Mouse (Mus musculus) kidney, adult 18-20 months (tissue): Measurements from ENCODE around the gene Clspn.

Experiments used
- DNase-seq: peaks from one replicate; pipeline ENCODE4 v3.0.0; 2021

Gene Clspn

DNA sequence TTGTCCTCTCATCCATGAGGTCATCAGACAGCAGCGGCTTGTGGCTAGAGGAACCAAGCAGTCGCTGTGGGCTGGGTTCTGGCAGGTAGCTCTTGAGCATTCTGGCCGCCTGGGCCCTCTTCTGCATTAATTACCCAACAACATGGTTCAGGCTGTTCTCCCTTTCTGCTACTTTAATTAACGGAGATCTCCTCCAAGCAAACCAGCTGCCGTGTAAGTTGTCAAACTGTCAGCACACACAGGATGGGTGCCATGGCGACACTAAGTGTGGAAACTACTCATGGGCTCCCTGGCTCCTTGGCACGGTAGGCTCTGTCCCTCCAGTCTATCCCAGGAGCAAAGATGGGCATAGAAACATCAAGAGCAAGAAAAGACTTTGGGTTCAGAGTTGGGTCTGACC lies 82.6 kb downstream of the Clspn start:
- DNase-seq = no peak

DNA sequence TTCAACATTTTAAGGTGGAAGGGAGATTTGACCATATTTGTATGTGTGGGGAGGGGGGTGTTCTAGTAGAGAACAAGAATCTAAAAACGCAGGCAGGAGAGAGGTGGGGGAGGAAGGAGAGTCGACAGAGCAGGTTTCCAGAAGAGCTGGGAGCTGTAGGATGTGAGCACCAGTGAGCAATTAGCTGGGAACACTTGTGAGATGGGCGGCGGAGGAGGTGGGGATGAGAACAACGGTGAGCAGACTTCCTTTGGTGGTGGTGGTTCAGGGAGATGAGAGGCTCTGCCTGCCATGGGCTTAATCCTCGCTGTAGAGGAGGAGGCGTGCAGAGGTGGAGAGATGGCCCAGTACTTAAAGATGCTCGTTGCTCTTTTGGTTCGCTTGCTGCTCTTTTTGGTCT lies 85.2 kb downstream of the Clspn start:
- no peak for DNase-seq
